Mouse (Mus musculus) left cerebral cortex, adult 2 months (tissue): ENCODE results near the gene H1foo. TPM values are rescaled to one million over a fixed set of nuclear protein-coding genes. Genes with fewer than 3 reads are reported as not detected.

Experiments
- DNase-seq, 2 experiments: peaks; one replicate each; pipeline ENCODE4 v3.0.0; 2021 to 2022; ENCODE audit warnings: low spot score in 2 of 2, mixed read lengths in 1 of 2; ENCODE audit errors: extremely low spot score in 1 of 2
- H3K27ac ChIP-seq: fragments of 200-600 bp; 2 replicates; pipeline ENCODE4 v1.8.1; 2022
- H3K4me3 ChIP-seq: fragments of 200-600 bp; 2 replicates; pipeline ENCODE4 v1.8.1; 2022
- CTCF ChIP-seq: fragments of 200-600 bp; IDR thresholded peaks from 2 replicates; pipeline ENCODE4 v1.8.1; 2022; ENCODE audit warnings: antibody characterized with exemption, mild to moderate bottlenecking, moderate library complexity
- intact Hi-C: fragments of 180-260 bp; cut with DNase I; formaldehyde crosslinking; loops from one replicate; pipeline ENCODE4 v1.15.1; 2025
- total RNA-seq, 2 experiments: library from RNA; stranded (reverse); gene quantifications; 2 replicates each; pipeline ENCODE4 v1.2.3; 2021

Gene H1foo
- total RNA-seq, 2 experiments from 2014 or later = not detected

GRCm38 (mm10) chr6:115930018-115930417, 14.7 kb upstream of the H1foo start:
- no peak overlapping the region for H3K4me3 ChIP-seq
- intact Hi-C loops = no loop called here
- TF ChIP-seq CTCF = no peak
- no peak for DNase-seq
- no peak overlapping the region for H3K27ac ChIP-seq

- Histone ChIP-seq H3K27ac (no peak within 1 kb of the TSS), H3K4me3 (no peak within 1 kb of the TSS)
- no peak for TF ChIP-seq CTCF
- intact Hi-C loops = no loop called here
- no peak for DNase-seq
These were observed 13.1 kb upstream of the H1foo start, which contains the start of gene Rho for GRCm38 (mm10) chr6:115931639-115932038. TSS of gene Rho (plus strand) at chr6:115931748.

- intact Hi-C loops = no loop called here
- TF ChIP-seq CTCF = no peak
- DNase-seq = no peak
- Histone ChIP-seq H3K4me3 (no peak overlapping the region), H3K27ac (no peak overlapping the region)
These were observed 12.3 kb upstream of the H1foo start for GRCm38 (mm10) chr6:115932391-115932790.

GRCm38 (mm10) chr6:115935544-115935943, 9.2 kb upstream of the H1foo start:
- H3K4me3 ChIP-seq = no peak overlapping the region
- intact Hi-C loops = no loop called here
- no peak for TF ChIP-seq CTCF
- no peak overlapping the region for H3K27ac ChIP-seq
- DNase-seq = no peak

- intact Hi-C loops = no loop called here
- no peak for TF ChIP-seq CTCF
- Histone ChIP-seq H3K4me3 (no peak overlapping the region), H3K27ac (no peak overlapping the region)
- no peak for DNase-seq
These were observed 6.7 kb upstream of the H1foo start for GRCm38 (mm10) chr6:115938011-115938410.

- TF ChIP-seq CTCF = no peak
- Histone ChIP-seq H3K27ac (no peak overlapping the region), H3K4me3 (no peak overlapping the region)
- intact Hi-C loops = no loop called here
- DNase-seq = no peak
These were observed 5.9 kb upstream of the H1foo start for GRCm38 (mm10) chr6:115938798-115939197.

- no peak for DNase-seq
- H3K4me3 ChIP-seq = no peak overlapping the region
- intact Hi-C loops = no loop called here
- no peak overlapping the region for H3K27ac ChIP-seq
- TF ChIP-seq CTCF = no peak
These were observed 4.1 kb upstream of the H1foo start for GRCm38 (mm10) chr6:115940603-115941002.

- DNase-seq = no peak
- no peak for TF ChIP-seq CTCF
- H3K4me3 ChIP-seq = no peak overlapping the region
- no peak overlapping the region for H3K27ac ChIP-seq
- intact Hi-C loops = no loop called here
These were observed 3.6 kb upstream of the H1foo start for GRCm38 (mm10) chr6:115941128-115941527.

GRCm38 (mm10) chr6:115943498-115944427, 975 bp upstream of the H1foo start:
- intact Hi-C loops = no loop called here

GRCm38 (mm10) chr6:115945633-115946032, 895 bp downstream of the H1foo start:
- no peak for DNase-seq
- no peak overlapping the region for H3K27ac ChIP-seq
- H3K4me3 ChIP-seq = no peak overlapping the region
- TF ChIP-seq CTCF = no peak
- intact Hi-C loops = no loop called here

More at GRCm38 (mm10) chr6:115943498-115944427, 975 bp upstream of the H1foo start:
- TF ChIP-seq CTCF = no peak
- Histone ChIP-seq H3K27ac (no peak overlapping the region), H3K4me3 (no peak overlapping the region)
- no peak for DNase-seq

- intact Hi-C loops = no loop called here
- no peak for TF ChIP-seq CTCF
- H3K27ac ChIP-seq = no peak overlapping the region
- DNase-seq = no peak
- no peak overlapping the region for H3K4me3 ChIP-seq
These were observed 1.7 kb downstream of the H1foo start for GRCm38 (mm10) chr6:115946389-115946788.

- Histone ChIP-seq H3K27ac (no peak overlapping the region), H3K4me3 (no peak overlapping the region)
- intact Hi-C loops = no loop called here
- TF ChIP-seq CTCF = no peak
- DNase-seq = no peak
These were observed 9.9 kb downstream of the H1foo start for GRCm38 (mm10) chr6:115954506-115955074.
